Mouse (Mus musculus) embryonic facial prominence, embryonic 13.5 days (tissue): Measurements from ENCODE around the gene Tlk1. TPM values are rescaled to one million over a fixed set of nuclear protein-coding genes. Genes with fewer than 3 reads are reported as not detected.
"Not testable (repeated sequence)": the region's sequence is repeated elsewhere in the genome, so short reads cannot be mapped to it uniquely, and the experiment has no call there.

Source experiments
- ATAC-seq: fragments of 200-750 bp; cut with Nextera tagmentation; 2 replicates; pipeline ENCODE4 v1.8.0; 2017; ENCODE audit warnings: low read depth; ENCODE audit not compliant: insufficient number of reproducible peaks, insufficient read depth, low FRiP score, low TSS enrichment
- H3K27ac ChIP-seq: fragments of 300-500 bp; sonication (generic); 2 replicates; pipeline ENCODE4 v1.5.1; 2015; ENCODE audit warnings: moderate library complexity, mild to moderate bottlenecking, inconsistent platforms
- H3K27me3 ChIP-seq: fragments of 300-500 bp; sonication (generic); 2 replicates; pipeline ENCODE4 v1.6.1; 2015; ENCODE audit warnings: mild to moderate bottlenecking, inconsistent platforms
- H3K36me3 ChIP-seq: fragments of 300-500 bp; sonication (generic); 2 replicates; pipeline ENCODE4 v1.6.1; 2015; ENCODE audit warnings: mild to moderate bottlenecking, inconsistent platforms
- H3K4me1 ChIP-seq: fragments of 300-500 bp; sonication (generic); 2 replicates; pipeline ENCODE4 v1.6.1; 2015; ENCODE audit warnings: inconsistent platforms
- H3K4me2 ChIP-seq: fragments of 300-500 bp; sonication (generic); 2 replicates; pipeline ENCODE4 v1.6.1; 2015; ENCODE audit warnings: moderate library complexity, mild to moderate bottlenecking, inconsistent platforms
- H3K4me3 ChIP-seq: fragments of 300-500 bp; sonication (generic); 2 replicates; pipeline ENCODE4 v1.5.1; 2015; ENCODE audit warnings: mild to moderate bottlenecking, inconsistent platforms
- H3K9ac ChIP-seq: fragments of 300-500 bp; sonication (generic); 2 replicates; pipeline ENCODE4 v1.6.1; 2015; ENCODE audit warnings: mild to moderate bottlenecking, inconsistent platforms
- H3K9me3 ChIP-seq: fragments of 300-500 bp; sonication (generic); 2 replicates; pipeline ENCODE4 v1.6.1; 2016; ENCODE audit warnings: inconsistent platforms
- WGBS: fragments of 180-500 bp; shearing (Covaris S2); methylation state at CpG from one replicate; pipeline ENCODE4 v1.1.7; 2015; ENCODE audit warnings: mixed read lengths; 5-methylcytosine and 5-hydroxymethylcytosine counted together
- polyA plus RNA-seq: library from polyadenylated mRNA; unstranded; fragments of >200 nt; fragmentation: Nextera tagmentation; extraction: Ambion mirVana; gene quantifications from 2 replicates; pipeline ENCODE4 v1.2.1, GENCODE M21; 2015

Tlk1 gene
- polyA plus RNA-seq, 1 experiment from 2014 or later = 33.5 TPM

DNA sequence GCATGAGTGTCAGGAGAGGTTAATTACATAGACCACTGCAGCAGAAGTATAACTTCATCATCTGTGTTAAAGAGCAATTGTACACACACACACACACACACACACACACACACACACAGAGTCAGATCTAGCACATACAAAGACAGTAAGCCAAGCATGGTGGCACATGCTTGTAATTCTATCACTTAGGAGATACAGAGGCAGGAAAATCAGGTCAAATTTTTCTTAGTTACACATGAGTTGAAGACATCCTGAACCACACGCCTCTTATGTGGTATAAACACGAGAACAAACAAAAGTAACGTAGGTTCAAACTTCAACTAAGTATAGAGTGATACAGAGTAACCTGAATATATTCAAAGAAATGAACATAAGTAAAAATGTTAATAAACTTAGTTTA, 15.6 kb downstream of the Tlk1 start:
- H3K36me3 ChIP-seq = peaks cover 6% of the 10 kb centered on the region
- no peaks in the 10 kb centered on the region for H3K27me3 ChIP-seq
- no peak overlapping the region for H3K27ac ChIP-seq
- H3K9ac ChIP-seq = no peak overlapping the region
- no peaks in the 10 kb centered on the region for H3K9me3 ChIP-seq
- H3K4me3 ChIP-seq = no peak overlapping the region
- WGBS = 86% methylated on average over 3 of the region's 3 CpGs
- ATAC-seq = no peak
- H3K4me1 ChIP-seq = peaks cover 7% of the 10 kb centered on the region; the same call in 1 of the 2 replicates
- no peak overlapping the region for H3K4me2 ChIP-seq

DNA sequence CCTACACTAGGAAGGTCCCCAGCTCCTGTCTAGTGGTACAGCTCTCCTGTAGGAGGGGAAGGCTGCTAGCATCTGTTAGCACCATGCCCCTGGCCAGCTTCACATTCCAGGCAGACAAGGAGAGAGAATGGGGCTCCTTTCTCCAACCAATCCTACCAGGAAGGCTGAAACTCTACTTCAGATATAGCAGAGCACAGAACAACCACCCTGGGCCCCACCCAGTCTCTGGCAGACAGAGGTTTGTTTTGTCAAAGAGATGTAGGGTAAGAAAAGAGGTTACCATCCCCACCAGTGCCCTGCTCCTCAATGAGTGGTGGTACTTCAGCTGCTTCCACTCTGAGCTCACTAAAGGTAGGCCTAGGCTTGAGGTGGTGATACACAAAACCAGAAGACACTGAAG, 16.8 kb downstream of the Tlk1 start:
- no peak overlapping the region for H3K9ac ChIP-seq
- H3K27ac ChIP-seq = no peak overlapping the region
- peaks cover 11% of the 10 kb centered on the region for H3K36me3 ChIP-seq
- ATAC-seq = no peak
- 0 out of 2 replicates have a peak, but pooled peaks cover 4% of the 10 kb centered on the region for H3K9me3 ChIP-seq
- H3K4me1 ChIP-seq = peaks cover 7% of the 10 kb centered on the region; the same call in 1 of the 2 replicates
- H3K27me3 ChIP-seq = no peaks in the 10 kb centered on the region
- no peak overlapping the region for H3K4me3 ChIP-seq
- no peak overlapping the region for H3K4me2 ChIP-seq

- not testable (repeated sequence) for H3K9me3 ChIP-seq, H3K4me3 ChIP-seq, H3K27me3 ChIP-seq, H3K27ac ChIP-seq, ATAC-seq, H3K4me1 ChIP-seq, H3K9ac ChIP-seq, H3K4me2 ChIP-seq
- H3K36me3 ChIP-seq = peaks cover 11% of the 10 kb centered on the region
- WGBS = 95% methylated on average over 3 of the region's 3 CpGs
Observed at GRCm38 (mm10) chr2:70807678-70808077, 17.9 kb downstream of the Tlk1 start.

DNA sequence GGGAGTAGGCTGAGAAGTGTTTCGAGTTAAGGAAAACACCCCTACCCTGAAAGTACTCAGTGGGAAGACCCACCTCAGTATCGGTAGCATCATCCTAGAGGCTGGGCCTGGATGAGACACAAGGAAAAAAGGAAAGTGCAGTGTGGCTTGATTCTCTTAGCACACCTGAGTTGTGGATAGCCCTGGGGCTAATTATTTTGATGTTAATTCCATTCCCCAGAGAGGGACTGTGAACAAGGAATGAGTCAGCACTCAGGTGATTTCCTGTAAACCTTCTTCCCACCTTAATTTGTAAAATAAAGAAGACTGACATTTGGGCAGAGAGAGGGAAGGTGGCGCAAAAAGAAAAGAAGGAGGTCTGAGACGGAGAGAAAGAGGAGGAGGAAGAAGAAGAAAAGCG, 19.5 kb downstream of the Tlk1 start:
- H3K4me1 ChIP-seq = peaks cover 10% of the 10 kb centered on the region
- H3K36me3 ChIP-seq = peaks cover 11% of the 10 kb centered on the region
- H3K4me3 ChIP-seq = no peak overlapping the region
- H3K27ac ChIP-seq = no peak overlapping the region
- H3K9ac ChIP-seq = no peak overlapping the region
- 80% methylated on average over 5 of the region's 5 CpGs for WGBS
- no peak overlapping the region for H3K4me2 ChIP-seq
- no peak for ATAC-seq
- 0 out of 2 replicates have a peak, but pooled peaks cover 4% of the 10 kb centered on the region for H3K9me3 ChIP-seq
- H3K27me3 ChIP-seq = no peaks in the 10 kb centered on the region

DNA sequence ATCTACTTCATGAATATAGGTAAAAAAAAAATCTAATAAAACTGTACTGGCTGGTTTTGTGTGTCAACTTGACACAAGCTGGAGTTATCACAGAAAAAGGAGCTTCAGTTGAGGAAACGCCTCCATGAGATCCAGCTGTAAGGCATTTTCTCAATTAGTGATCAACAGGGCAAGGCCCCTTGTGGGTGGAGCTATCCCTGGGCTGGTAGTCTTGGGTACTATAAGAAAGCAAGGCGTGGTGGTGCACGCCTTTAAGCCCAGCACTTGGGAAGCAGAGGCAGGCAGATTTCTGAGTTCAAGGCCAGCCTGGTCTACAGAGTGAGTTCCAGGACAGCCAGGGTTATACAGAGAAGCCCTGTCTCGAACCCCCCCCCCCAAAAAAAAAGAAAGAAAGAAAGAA, 21.8 kb downstream of the Tlk1 start:
- H3K27ac ChIP-seq, H3K27me3 ChIP-seq, ATAC-seq, H3K4me2 ChIP-seq, H3K4me3 ChIP-seq, H3K9me3 ChIP-seq, H3K9ac ChIP-seq: not testable (repeated sequence)
- Histone ChIP-seq H3K4me1 (peaks cover 15% of the 10 kb centered on the region), H3K36me3 (peaks cover 11% of the 10 kb centered on the region)
- WGBS = 72% methylated on average over 4 of the region's 4 CpGs

DNA sequence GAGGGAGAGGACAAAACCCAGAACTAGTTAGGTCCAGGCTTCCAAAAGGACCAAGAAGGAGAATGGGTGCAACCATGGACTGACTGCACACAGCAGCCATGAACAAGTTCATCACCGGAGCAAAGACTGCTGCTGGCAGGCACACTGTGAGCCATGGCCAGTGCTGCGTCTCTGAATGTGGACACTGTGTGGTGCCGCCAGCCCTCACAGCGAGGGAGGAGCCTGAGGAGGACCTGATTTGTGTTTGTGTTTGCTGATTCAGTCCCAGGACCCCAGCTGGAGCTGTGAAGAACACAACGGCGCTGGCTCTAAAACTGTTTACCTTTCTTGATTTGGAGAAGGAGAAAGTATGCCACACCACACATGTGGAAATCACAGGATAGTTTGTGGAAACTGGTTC, 22.9 kb downstream of the Tlk1 start:
- ATAC-seq = no peak
- 62% methylated on average over 6 of the region's 6 CpGs for WGBS
- Histone ChIP-seq H3K4me2 (no peak overlapping the region), H3K4me3 (no peak overlapping the region), H3K27ac (no peak overlapping the region), H3K4me1 (peaks cover 14% of the 10 kb centered on the region), H3K9ac (no peak overlapping the region), H3K27me3 (no peaks in the 10 kb centered on the region), H3K9me3 (0 out of 2 replicates have a peak, but pooled peaks cover 4% of the 10 kb centered on the region), H3K36me3 (peaks cover 11% of the 10 kb centered on the region)

DNA sequence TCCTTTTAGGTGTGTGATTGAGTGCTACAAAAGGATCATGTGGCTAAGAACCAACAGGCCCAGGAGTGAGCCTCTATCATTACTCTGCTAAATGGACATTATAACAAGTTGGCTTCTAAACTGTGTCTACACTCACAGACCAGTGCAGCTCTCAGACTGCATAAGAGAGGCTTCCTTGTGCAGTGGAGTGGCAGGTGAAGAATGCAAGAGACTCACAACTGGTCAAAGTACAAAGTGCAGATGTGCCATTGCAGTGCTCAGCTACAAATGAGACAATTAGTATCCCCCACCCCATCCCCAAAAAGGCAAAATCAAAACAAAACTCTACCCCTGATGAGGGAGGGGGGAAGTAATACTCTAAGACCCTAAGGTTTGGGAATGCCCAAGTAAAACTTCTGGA, 24.0 kb downstream of the Tlk1 start:
- ATAC-seq = no peak
- Histone ChIP-seq H3K36me3 (peaks cover 11% of the 10 kb centered on the region), H3K9me3 (0 out of 2 replicates have a peak, but pooled peaks cover 4% of the 10 kb centered on the region), H3K4me1 (peaks cover 14% of the 10 kb centered on the region), H3K4me2 (no peak overlapping the region), H3K27ac (no peak overlapping the region), H3K9ac (no peak overlapping the region), H3K4me3 (no peak overlapping the region), H3K27me3 (no peaks in the 10 kb centered on the region)

- Histone ChIP-seq H3K9ac (no peak overlapping the region), H3K36me3 (peaks cover 7% of the 10 kb centered on the region), H3K4me2 (no peak overlapping the region), H3K4me3 (no peak overlapping the region), H3K27me3 (no peaks in the 10 kb centered on the region), H3K4me1 (peaks cover 14% of the 10 kb centered on the region), H3K27ac (no peak overlapping the region), H3K9me3 (0 out of 2 replicates have a peak, but pooled peaks cover 4% of the 10 kb centered on the region)
- no peak for ATAC-seq
- 44% methylated on average over 1 of the region's 1 CpGs for WGBS
Observed at GRCm38 (mm10) chr2:70800396-70800795, 25.1 kb downstream of the Tlk1 start.

- no peaks in the 10 kb centered on the region for H3K27me3 ChIP-seq
- H3K4me3 ChIP-seq = no peak overlapping the region
- ATAC-seq = no peak
- H3K9ac ChIP-seq = no peak overlapping the region
- H3K4me2 ChIP-seq = no peak overlapping the region
- WGBS = 87% methylated on average over 4 of the region's 4 CpGs
- peaks cover 5% of the 10 kb centered on the region; the same call in 1 of the 2 replicates for H3K36me3 ChIP-seq
- H3K27ac ChIP-seq = no peak overlapping the region
- H3K9me3 ChIP-seq = no peaks in the 10 kb centered on the region
- no peaks in the 10 kb centered on the region for H3K4me1 ChIP-seq
Observed at GRCm38 (mm10) chr2:70793276-70793675, 32.3 kb downstream of the Tlk1 start.

GRCm38 (mm10) chr2:70790246-70790645, 35.3 kb downstream of the Tlk1 start:
- Histone ChIP-seq H3K27ac (no peak overlapping the region), H3K36me3 (peaks cover 5% of the 10 kb centered on the region; the same call in 1 of the 2 replicates), H3K27me3 (no peaks in the 10 kb centered on the region), H3K4me1 (no peaks in the 10 kb centered on the region), H3K4me3 (no peak overlapping the region), H3K4me2 (no peak overlapping the region), H3K9me3 (no peaks in the 10 kb centered on the region), H3K9ac (no peak overlapping the region)
- WGBS = 81% methylated on average over 2 of the region's 2 CpGs
- no peak for ATAC-seq

- Histone ChIP-seq H3K9me3 (no peaks in the 10 kb centered on the region), H3K36me3 (no peaks in the 10 kb centered on the region), H3K27me3 (no peaks in the 10 kb centered on the region), H3K4me3 (no peak overlapping the region), H3K4me1 (no peaks in the 10 kb centered on the region), H3K27ac (no peak overlapping the region), H3K9ac (no peak overlapping the region), H3K4me2 (no peak overlapping the region)
- WGBS = 92% methylated on average over 3 of the region's 3 CpGs
- no peak for ATAC-seq
Observed at GRCm38 (mm10) chr2:70789331-70789730, 36.2 kb downstream of the Tlk1 start.

DNA sequence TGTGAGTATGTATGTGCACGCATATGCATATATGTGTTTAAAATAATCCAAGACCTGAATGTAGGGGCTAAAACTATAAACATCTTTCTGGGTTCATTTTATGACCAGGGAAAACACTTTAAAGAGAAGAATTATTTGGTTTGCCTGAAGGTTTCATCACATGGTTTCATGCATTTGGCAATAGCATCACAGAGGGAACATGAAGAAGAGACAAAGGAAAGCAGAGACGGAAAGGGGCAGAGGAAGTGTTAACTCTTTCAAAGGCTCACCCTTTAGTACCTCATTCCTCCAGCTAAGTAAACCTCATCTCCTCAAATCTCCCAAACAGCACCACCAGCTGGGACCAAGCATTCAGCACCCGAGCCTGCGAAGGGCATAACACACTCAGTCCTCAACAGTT, 41.1 kb downstream of the Tlk1 start:
- Histone ChIP-seq H3K4me1 (peaks cover 8% of the 10 kb centered on the region), H3K9ac (no peak overlapping the region), H3K4me2 (no peak overlapping the region), H3K27me3 (no peaks in the 10 kb centered on the region), H3K9me3 (no peaks in the 10 kb centered on the region), H3K36me3 (no peaks in the 10 kb centered on the region), H3K4me3 (no peak overlapping the region), H3K27ac (no peak overlapping the region)
- no peak for ATAC-seq
- 82% methylated on average over 4 of the region's 4 CpGs for WGBS

DNA sequence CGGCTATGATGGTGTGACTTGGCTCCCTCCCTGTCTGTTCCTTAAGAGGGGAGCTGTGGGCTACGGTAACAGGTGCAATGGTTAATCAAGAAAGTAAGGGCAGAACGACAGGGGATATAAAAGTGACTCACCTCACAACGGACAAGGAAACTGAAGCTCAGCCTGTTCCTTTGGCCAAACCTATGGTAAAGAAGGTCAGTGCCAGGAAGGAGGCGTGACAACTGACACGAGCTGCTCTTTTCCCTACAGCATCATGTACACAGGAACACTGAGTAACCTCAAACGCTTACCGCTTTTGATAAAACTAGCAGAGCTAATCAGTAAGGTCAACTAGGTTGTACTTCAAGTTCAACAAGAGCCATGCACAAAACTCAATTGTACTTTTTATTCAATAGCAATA, 42.0 kb downstream of the Tlk1 start:
- Histone ChIP-seq H3K27me3 (no peaks in the 10 kb centered on the region), H3K4me2 (no peak overlapping the region), H3K9ac (no peak overlapping the region), H3K27ac (no peak overlapping the region), H3K36me3 (no peaks in the 10 kb centered on the region), H3K4me1 (peaks cover 8% of the 10 kb centered on the region), H3K9me3 (no peaks in the 10 kb centered on the region), H3K4me3 (no peak overlapping the region)
- WGBS = 81% methylated on average over 8 of the region's 8 CpGs
- no peak for ATAC-seq
